Mouse (Mus musculus) bone marrow, adult 2 months (tissue): ENCODE data around the gene Rasgef1c.

Experiments
- CTCF ChIP-seq: fragments of 200-500 bp; IDR thresholded peaks from 2 replicates; pipeline ENCODE4 v1.5.1; 2011; ENCODE audit warnings: low read length, control low read depth; ENCODE audit not compliant: control insufficient read depth, insufficient read depth
- POLR2A ChIP-seq: fragments of 200-500 bp; IDR thresholded peaks from 2 replicates; pipeline ENCODE4 v1.6.1; 2011; ENCODE audit warnings: low read depth, mild to moderate bottlenecking, control low read depth, low read length, borderline replicate concordance; ENCODE audit not compliant: control insufficient read depth

GRCm38 (mm10) chr11:49958017-49958416 lies 56.4 kb downstream of the Rasgef1c start:
- TF ChIP-seq POLR2A (no peak), CTCF (no peak)
